Mouse (Mus musculus) cerebellum, adult 9-10 months (tissue): ENCODE data around the gene Kif2b.

Experiments
- DNase-seq: peaks from one replicate; pipeline ENCODE4 v3.0.0; 2022

Gene Kif2b

DNA sequence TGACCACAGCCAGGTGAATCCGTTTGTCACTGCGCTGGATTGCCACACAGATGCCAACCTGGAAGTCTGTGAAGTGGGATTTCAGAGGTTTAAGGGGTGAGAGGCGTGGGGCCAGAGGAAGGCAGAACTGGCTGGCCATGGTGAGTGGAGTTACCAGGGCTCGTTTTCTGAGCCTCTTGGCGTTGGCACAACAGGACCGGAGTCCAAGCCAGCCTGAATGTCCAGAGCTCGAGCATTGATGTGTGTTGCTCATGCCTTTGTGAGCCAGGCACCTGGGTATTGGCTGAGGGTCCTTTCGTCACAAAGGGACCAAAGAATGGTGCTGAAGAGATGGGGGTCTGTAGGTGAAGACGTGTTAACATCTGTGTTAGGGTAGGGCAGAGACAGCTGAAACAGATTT is at the start of gene Kif2b:
TSS of gene Kif2b (minus strand) at position 242 of the 400 bp plus-strand sequence.
- DNase-seq, result no peak

DNA sequence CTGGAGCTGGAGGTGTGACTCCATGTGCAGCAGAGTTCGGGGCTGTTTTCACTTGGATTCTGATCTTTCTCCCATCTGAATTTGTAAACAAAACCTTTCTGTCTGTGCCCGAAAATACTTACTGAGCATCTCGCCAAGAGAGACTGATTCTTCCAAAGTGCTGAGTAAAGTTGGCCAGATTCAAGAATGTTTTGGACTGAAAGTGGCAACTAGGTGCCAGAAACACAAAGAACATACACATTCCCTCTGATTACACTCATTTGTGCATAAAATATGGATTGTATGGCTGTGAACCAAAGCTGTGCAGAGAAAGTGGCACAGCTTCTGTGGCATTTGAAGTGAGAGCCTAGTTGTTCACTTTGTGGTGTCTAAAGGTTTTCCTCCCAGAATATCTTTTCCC is 15.7 kb upstream of the Kif2b start:
- DNase-seq, result no peak

DNA sequence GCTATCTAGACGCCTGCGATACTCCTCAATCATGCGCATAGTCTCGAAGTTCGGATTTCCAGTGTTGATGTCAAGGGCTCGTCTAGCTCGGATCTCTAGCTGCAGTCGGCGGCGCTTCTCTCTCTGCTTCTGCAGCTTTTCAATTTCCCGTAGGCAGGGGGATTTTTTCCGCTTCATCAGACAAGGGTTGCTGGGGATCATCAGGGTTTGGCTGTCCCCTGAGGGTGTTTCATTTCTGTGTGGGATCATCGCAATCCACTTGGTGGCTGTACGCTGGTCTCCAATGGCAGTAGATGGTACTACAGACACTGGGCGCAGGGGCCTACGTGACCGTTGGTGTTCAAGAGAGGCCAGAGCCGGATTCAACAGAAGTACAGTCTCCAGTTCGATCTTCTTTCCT is 502 bp downstream of the Kif2b start:
- no peak for DNase-seq

DNA sequence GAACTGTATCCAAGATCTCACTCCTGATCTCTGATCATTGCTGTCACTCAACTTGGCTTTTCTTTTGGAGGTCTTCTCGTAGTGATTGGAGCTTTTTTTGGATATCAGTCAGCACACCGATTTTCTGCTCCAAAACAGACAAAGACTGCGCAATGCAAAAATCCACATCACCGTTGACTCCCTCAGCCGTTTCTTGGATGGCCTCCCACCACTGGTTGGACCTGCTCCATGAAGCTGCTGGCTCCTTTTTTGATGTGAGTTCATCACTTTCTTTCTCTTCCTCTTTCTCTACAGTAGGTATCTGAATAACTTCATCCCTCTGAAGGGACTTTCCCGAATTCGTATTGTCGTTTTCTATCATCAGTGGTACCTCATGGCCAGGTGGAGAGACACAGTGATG is 2.0 kb downstream of the Kif2b start:
- no peak for DNase-seq

DNA sequence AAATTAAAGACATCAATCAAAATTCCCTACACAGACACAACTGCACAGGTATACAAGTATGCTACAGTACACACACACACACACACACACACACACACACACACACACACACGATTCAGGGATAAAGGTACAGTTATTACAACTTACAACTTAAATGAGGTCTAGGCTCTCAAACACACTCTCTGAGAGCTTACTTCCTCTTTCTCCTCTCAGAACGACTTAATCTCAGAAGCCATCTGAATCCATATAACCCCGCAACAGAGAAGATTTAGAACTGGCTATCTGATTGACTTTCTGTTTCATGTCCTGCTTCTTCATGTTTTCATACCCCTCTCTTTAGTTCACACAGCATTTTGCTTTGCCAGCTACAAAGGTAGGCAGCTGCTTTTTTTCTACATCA is 2.9 kb downstream of the Kif2b start:
- DNase-seq, result no peak

DNA sequence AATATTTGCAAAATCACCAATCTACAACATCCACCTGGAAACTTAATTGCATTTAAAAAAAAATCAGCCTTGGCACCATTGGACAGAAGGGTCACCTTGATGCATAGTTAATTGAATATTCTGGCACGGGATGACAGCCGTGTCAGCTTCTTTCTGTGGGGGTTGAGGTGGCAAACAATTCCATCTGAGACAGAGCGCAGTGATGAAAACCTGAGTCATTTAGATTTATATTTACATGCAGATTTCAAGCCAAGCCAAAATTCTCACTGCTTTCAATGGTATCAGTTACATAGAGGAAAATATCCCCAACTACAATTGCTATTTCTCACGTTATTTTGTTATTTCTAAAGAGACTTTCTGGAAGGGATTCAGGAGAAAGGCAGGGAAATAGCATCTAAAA is 46.6 kb downstream of the Kif2b start:
- no peak for DNase-seq
